Mouse (Mus musculus) midbrain, embryonic 16.5 days (tissue): ENCODE data around the gene Pbrm1. TPM values are rescaled to one million over a fixed set of nuclear protein-coding genes. Genes with fewer than 3 reads are reported as not detected.

ENCODE experiments used
- ATAC-seq: fragments of 200-750 bp; cut with Nextera tagmentation; 2 replicates; pipeline ENCODE4 v1.8.0; 2017; ENCODE audit warnings: moderate TSS enrichment
- H3K27ac ChIP-seq: fragments of 300-500 bp; sonication (generic); 2 replicates; pipeline ENCODE4 v1.5.1; 2014; ENCODE audit warnings: mild to moderate bottlenecking, low read length, mixed read lengths
- H3K27me3 ChIP-seq: fragments of 300-500 bp; sonication (generic); 2 replicates; pipeline ENCODE4 v1.6.1; 2014; ENCODE audit warnings: low read depth, low read length, mixed read lengths; ENCODE audit not compliant: control insufficient read depth, insufficient read depth
- H3K36me3 ChIP-seq: fragments of 300-500 bp; sonication (generic); 2 replicates; pipeline ENCODE4 v1.6.1; 2014; ENCODE audit warnings: mild to moderate bottlenecking, low read length, moderate library complexity, mixed read lengths; ENCODE audit not compliant: control insufficient read depth, insufficient read depth
- H3K4me1 ChIP-seq: fragments of 300-500 bp; sonication (generic); 2 replicates; pipeline ENCODE4 v1.6.1; 2014; ENCODE audit warnings: mild to moderate bottlenecking, low read length, mixed read lengths; ENCODE audit not compliant: control insufficient read depth, insufficient read depth
- H3K4me2 ChIP-seq: fragments of 300-500 bp; sonication (generic); 2 replicates; pipeline ENCODE4 v1.6.1; 2014; ENCODE audit warnings: mild to moderate bottlenecking, low read length, mixed read lengths
- H3K4me3 ChIP-seq: fragments of 300-500 bp; sonication (generic); 2 replicates; pipeline ENCODE4 v1.5.1; 2014; ENCODE audit warnings: low read depth, mild to moderate bottlenecking, low read length, moderate library complexity, mixed read lengths
- H3K9ac ChIP-seq: fragments of 300-500 bp; sonication (generic); 2 replicates; pipeline ENCODE4 v1.6.1; 2014; ENCODE audit warnings: low read depth, low read length, mixed read lengths
- H3K9me3 ChIP-seq: fragments of 300-500 bp; sonication (generic); replicated peaks from 2 replicates; pipeline ENCODE4 v1.6.1; 2014; ENCODE audit warnings: mild to moderate bottlenecking, low read length, mixed read lengths; ENCODE audit not compliant: control insufficient read depth, poor library complexity, severe bottlenecking
- WGBS: fragments of 180-500 bp; shearing (Covaris S2); extraction: QIAGEN DNeasy Blood & Tissue Kit; methylation state at CpG from one replicate; pipeline ENCODE4 v1.1.7; 2014; 5-methylcytosine and 5-hydroxymethylcytosine counted together
- polyA plus RNA-seq: library from polyadenylated mRNA; unstranded; fragments of >200 nt; fragmentation: Nextera tagmentation; extraction: Ambion mirVana; gene quantifications from 2 replicates; pipeline ENCODE4 v1.2.1, GENCODE M21; 2015

Gene Pbrm1
- polyA plus RNA-seq, 1 experiment from 2014 or later = 118 TPM

DNA sequence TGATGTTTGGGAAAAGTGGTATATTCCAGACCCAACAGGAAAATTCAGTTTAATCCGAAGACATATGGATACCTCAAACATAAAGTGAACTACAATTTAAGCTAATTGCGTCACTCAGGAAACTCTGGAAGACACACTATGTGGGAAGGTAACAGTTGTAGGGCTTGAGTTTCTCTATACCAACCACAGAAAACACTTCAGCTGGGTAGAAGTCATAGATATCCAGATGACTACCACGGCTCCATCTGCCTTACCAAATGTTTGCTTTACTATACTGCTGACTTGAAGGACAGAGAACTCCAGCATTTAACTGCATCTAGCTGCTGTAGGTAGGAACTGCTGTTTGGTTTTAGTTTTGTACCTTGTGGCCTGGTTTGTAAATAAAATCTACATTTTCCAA lies 7.3 kb upstream of the Pbrm1 start:
- Histone ChIP-seq H3K27ac (no peak overlapping the region), H3K36me3 (peaks cover 46% of the 10 kb centered on the region), H3K9ac (no peak overlapping the region), H3K9me3 (no peaks in the 10 kb centered on the region), H3K4me1 (no peaks in the 10 kb centered on the region), H3K27me3 (no peaks in the 10 kb centered on the region), H3K4me3 (no peak overlapping the region), H3K4me2 (no peak overlapping the region)
- no peak for ATAC-seq
- WGBS = 93% methylated on average over 3 of the region's 3 CpGs

DNA sequence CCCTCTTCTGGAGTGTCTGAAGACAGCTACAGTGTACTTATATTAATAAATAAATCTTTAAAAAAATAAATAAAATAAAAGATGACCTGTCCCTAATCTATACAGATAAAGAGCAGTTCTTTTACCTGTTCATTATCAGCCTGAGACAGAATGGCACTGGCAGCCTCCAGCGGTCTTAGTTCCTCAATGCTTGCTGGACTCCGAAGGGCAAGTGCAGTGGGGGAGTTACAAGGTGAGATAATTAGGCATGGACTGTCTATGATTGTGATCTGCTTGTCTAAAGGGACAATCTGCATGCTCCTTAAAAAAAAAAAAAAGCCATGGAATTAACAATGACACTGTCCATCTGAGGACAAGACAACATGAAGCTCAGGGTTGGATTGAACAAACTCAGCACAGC lies 5.0 kb upstream of the Pbrm1 start:
- Histone ChIP-seq H3K27me3 (no peaks in the 10 kb centered on the region), H3K9ac (no peak overlapping the region), H3K4me3 (no peak overlapping the region), H3K4me1 (peaks cover 13% of the 10 kb centered on the region), H3K27ac (no peak overlapping the region), H3K9me3 (no peaks in the 10 kb centered on the region), H3K36me3 (peaks cover 41% of the 10 kb centered on the region), H3K4me2 (no peak overlapping the region)
- WGBS = 99% methylated on average over 2 of the region's 2 CpGs
- ATAC-seq = no peak

- peaks cover 23% of the 10 kb centered on the region for H3K4me1 ChIP-seq
- H3K4me3 ChIP-seq = no peak overlapping the region
- H3K27ac ChIP-seq = no peak overlapping the region
- H3K27me3 ChIP-seq = no peaks in the 10 kb centered on the region
- no peak overlapping the region for H3K4me2 ChIP-seq
- ATAC-seq = no peak
- H3K9ac ChIP-seq = no peak overlapping the region
- 94% methylated on average over 1 of the region's 1 CpGs for WGBS
- peaks cover 25% of the 10 kb centered on the region for H3K36me3 ChIP-seq
- no peaks in the 10 kb centered on the region for H3K9me3 ChIP-seq
These were observed 2.9 kb upstream of the Pbrm1 start for GRCm38 (mm10) chr14:31016063-31016462.

GRCm38 (mm10) chr14:31017854-31018253 lies 1.1 kb upstream of the Pbrm1 start:
- Histone ChIP-seq H3K9ac (peak overlapping the region; percentile 85; the same call in 1 of the 2 replicates), H3K36me3 (peaks cover 20% of the 10 kb centered on the region)
- 0% methylated on average over 2 of the region's 2 CpGs for WGBS

DNA sequence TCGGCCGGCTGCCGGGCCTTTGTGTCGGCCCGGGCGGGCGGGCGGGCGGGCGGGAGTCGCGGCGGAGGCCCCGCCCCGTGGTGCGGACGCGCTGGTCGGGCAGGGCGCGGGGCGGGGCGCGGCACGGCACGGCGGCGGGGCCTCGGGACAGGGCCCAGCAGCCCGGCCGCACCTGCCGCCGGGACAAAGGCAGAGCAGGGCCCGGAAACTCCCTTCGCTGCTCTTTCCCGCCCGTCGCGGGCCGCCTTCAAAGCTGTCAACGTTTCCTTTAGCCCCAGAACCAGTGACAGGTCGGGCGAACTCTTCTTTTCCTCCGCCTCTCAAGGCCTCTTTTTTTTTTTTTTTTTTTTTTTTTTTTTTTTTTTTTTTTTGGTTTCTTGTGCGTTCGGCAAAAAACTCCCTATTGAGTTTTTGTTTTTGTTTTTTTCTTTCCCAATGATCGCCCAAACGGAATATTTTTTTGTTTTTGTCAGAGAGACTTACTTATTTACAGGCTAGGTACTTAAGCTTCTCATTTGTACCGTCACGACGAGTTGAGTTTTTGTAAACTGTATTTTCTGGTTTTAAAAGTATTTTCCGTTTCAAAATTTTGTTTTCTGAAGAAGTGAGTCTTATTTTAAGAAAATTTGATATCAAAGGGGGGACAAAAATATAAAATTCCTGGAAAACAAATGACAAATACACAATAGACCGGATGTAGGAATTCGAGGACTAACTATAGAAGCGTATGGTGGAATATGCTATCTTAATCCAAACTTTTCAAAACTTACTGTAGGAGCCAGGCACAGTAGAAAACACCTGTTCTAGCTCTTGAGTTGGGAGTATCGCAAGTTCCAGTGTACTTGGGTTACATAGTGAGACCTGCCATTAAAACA lies 630 bp downstream of the Pbrm1 start:
- ATAC-seq = peak; percentile 92
- H3K36me3 ChIP-seq = peaks cover 15% of the 10 kb centered on the region
- H3K4me2 ChIP-seq = peak overlapping the region; percentile 58
- H3K4me3 ChIP-seq = peak overlapping the region; percentile 84
- WGBS = 6% methylated on average over 29 of the region's 56 CpGs
- peak overlapping the region; percentile 85 for H3K9ac ChIP-seq
- H3K9me3 ChIP-seq = no peaks in the 10 kb centered on the region
- H3K4me1 ChIP-seq = peaks cover 29% of the 10 kb centered on the region
- H3K27ac ChIP-seq = peak overlapping the region; percentile 98
- H3K27me3 ChIP-seq = no peaks in the 10 kb centered on the region

More at GRCm38 (mm10) chr14:31017854-31018253, 1.1 kb upstream of the Pbrm1 start:
- Histone ChIP-seq H3K27ac (no peak overlapping the region), H3K27me3 (no peaks in the 10 kb centered on the region), H3K4me3 (peak overlapping the region; percentile 84), H3K9me3 (no peaks in the 10 kb centered on the region), H3K4me2 (peak overlapping the region; percentile 70), H3K4me1 (peaks cover 29% of the 10 kb centered on the region)
- no peak for ATAC-seq

GRCm38 (mm10) chr14:31022579-31022978 lies 3.6 kb downstream of the Pbrm1 start:
- peaks cover 23% of the 10 kb centered on the region for H3K4me1 ChIP-seq
- 38% methylated on average over 1 of the region's 1 CpGs for WGBS
- no peaks in the 10 kb centered on the region for H3K9me3 ChIP-seq
- no peak overlapping the region for H3K4me2 ChIP-seq
- H3K4me3 ChIP-seq = no peak overlapping the region
- H3K9ac ChIP-seq = no peak overlapping the region
- peaks cover 18% of the 10 kb centered on the region for H3K36me3 ChIP-seq
- no peaks in the 10 kb centered on the region for H3K27me3 ChIP-seq
- no peak for ATAC-seq
- no peak overlapping the region for H3K27ac ChIP-seq

DNA sequence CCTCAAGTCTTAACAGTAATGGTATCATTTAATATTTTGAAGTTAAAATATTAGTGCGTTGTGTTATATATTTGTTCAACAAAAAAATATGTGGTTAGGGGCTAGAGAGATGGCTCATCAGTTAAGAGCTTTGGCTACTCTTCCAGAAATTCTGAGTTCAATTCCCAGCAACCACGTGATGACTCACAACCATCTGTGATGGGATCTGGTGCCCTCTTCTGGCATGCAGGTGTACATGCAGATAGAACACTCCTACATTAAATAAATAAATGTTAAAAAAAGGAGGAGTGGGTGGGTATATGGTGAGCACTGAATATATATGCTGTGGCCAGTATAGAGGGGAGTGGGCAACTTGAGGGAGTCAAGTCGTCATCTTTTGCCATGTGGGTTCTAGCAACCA lies 6.8 kb downstream of the Pbrm1 start:
- WGBS = 77% methylated on average over 3 of the region's 3 CpGs
- Histone ChIP-seq H3K36me3 (peaks cover 27% of the 10 kb centered on the region), H3K9ac (no peak overlapping the region), H3K27ac (no peak overlapping the region), H3K27me3 (no peaks in the 10 kb centered on the region), H3K9me3 (no peaks in the 10 kb centered on the region), H3K4me1 (peaks cover 6% of the 10 kb centered on the region; the same call in 1 of the 2 replicates), H3K4me3 (no peak overlapping the region), H3K4me2 (no peak overlapping the region)
- ATAC-seq = no peak

- H3K4me3 ChIP-seq = no peak overlapping the region
- H3K36me3 ChIP-seq = peaks cover 25% of the 10 kb centered on the region
- WGBS = 93% methylated on average over 5 of the region's 5 CpGs
These were observed 26.4 kb downstream of the Pbrm1 start for GRCm38 (mm10) chr14:31045296-31045695.

DNA sequence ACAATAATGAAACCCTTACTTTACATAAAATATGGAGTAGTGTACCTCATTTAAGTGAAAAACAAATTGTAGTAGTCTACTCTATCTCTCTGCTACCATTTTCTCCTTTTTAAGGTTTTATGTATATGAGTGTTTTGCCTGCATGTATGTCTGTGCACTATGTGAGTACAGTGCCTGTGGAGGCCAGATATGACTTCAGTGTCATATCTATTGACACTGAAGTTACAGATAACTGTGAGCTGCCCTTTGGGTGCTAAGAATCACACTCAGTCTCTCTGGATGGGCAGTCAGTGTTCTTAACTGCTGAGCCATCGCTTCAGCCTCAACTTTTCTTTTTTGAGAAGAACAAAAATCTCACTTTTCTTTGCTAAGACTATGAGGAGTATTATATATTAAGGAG lies 26.9 kb downstream of the Pbrm1 start:
- Histone ChIP-seq H3K36me3 (peaks cover 31% of the 10 kb centered on the region), H3K9ac (no peak overlapping the region), H3K4me2 (no peak overlapping the region), H3K27ac (no peak overlapping the region), H3K9me3 (no peaks in the 10 kb centered on the region), H3K27me3 (no peaks in the 10 kb centered on the region), H3K4me1 (no peaks in the 10 kb centered on the region), H3K4me3 (no peak overlapping the region)
- no peak for ATAC-seq
- 100% methylated on average over 1 of the region's 1 CpGs for WGBS

More at GRCm38 (mm10) chr14:31045296-31045695, 26.4 kb downstream of the Pbrm1 start:
- Histone ChIP-seq H3K27me3 (no peaks in the 10 kb centered on the region), H3K9ac (no peak overlapping the region), H3K27ac (no peak overlapping the region), H3K4me1 (no peaks in the 10 kb centered on the region), H3K9me3 (no peaks in the 10 kb centered on the region), H3K4me2 (no peak overlapping the region)
- ATAC-seq = no peak
